Mouse (Mus musculus) testis, adult 2 months (tissue): Measurements from ENCODE around the gene 5730409E04Rik. TPM values are rescaled to one million over a fixed set of nuclear protein-coding genes. Genes with fewer than 3 reads are reported as not detected.

Experiments
- H3K27ac ChIP-seq: fragments of 200-500 bp; 2 replicates; pipeline ENCODE4 v1.5.1; 2012; ENCODE audit warnings: low read depth, low read length; ENCODE audit not compliant: control insufficient read depth, insufficient read depth
- H3K27me3 ChIP-seq: fragments of 200-500 bp; 2 replicates; pipeline ENCODE4 v1.6.1; 2012; ENCODE audit warnings: mild to moderate bottlenecking, low read length, moderate library complexity; ENCODE audit not compliant: control insufficient read depth, insufficient read depth
- H3K36me3 ChIP-seq: fragments of 200-500 bp; 2 replicates; pipeline ENCODE4 v1.6.1; 2012; ENCODE audit warnings: mild to moderate bottlenecking, low read length; ENCODE audit not compliant: control insufficient read depth, insufficient read depth
- H3K4me1 ChIP-seq: fragments of 200-500 bp; 2 replicates; pipeline ENCODE4 v1.6.1; 2012; ENCODE audit warnings: low read length; ENCODE audit not compliant: control insufficient read depth, insufficient read depth
- H3K4me3 ChIP-seq: fragments of 200-500 bp; 2 replicates; pipeline ENCODE4 v1.5.1; 2012; ENCODE audit warnings: low read depth, mild to moderate bottlenecking, low read length, moderate library complexity, mixed read lengths; ENCODE audit not compliant: control insufficient read depth
- CTCF ChIP-seq: fragments of 200-500 bp; IDR thresholded peaks from 2 replicates; pipeline ENCODE4 v1.5.1; 2012; ENCODE audit warnings: low read depth, mild to moderate bottlenecking, inconsistent platforms, low read length, moderate library complexity; ENCODE audit not compliant: control insufficient read depth, insufficient read depth, insufficient replicate concordance
- POLR2A ChIP-seq: fragments of 200-500 bp; IDR thresholded peaks from 2 replicates; pipeline ENCODE4 v1.6.1; 2012; ENCODE audit warnings: low read depth, mild to moderate bottlenecking, inconsistent platforms, low read length, moderate library complexity; ENCODE audit not compliant: control insufficient read depth
- polyA plus RNA-seq: library from polyadenylated mRNA; depleted of rRNA; stranded (reverse); fragments of >200 nt; gene quantifications from 2 replicates; pipeline ENCODE4 v1.2.3, GENCODE M21; 2012; rRNA removed

Gene 5730409E04Rik
- polyA plus RNA-seq, 1 experiment = 2.2 TPM

DNA sequence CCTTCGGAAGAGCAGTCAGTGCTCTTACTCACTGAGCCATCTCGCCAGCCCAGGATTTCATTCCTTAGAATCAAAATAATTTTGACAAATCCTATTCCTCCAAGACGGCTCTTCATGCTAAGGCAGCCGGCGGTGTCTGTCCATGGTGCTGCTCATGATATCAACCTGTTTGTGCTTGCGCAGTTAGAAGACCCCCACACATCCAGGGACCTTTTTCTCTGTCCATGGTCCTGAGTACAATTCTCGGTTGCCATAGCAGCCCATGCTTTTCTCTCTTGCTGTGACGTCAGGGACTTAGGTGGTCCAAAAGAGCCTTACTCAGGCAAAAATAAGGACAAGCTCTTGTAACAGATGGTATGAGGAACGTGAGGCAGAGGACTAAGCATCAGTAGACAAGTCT, 45.7 kb downstream of the 5730409E04Rik start:
- H3K4me1 ChIP-seq = 0 out of 2 replicates have a peak, but pooled peaks cover 2% of the 10 kb centered on the region
- H3K27me3 ChIP-seq = no peaks in the 10 kb centered on the region
- H3K36me3 ChIP-seq = no peaks in the 10 kb centered on the region
- no peak overlapping the region for H3K4me3 ChIP-seq
- H3K27ac ChIP-seq = no peak overlapping the region
- TF ChIP-seq POLR2A = no peak
- TF ChIP-seq CTCF = no peak

DNA sequence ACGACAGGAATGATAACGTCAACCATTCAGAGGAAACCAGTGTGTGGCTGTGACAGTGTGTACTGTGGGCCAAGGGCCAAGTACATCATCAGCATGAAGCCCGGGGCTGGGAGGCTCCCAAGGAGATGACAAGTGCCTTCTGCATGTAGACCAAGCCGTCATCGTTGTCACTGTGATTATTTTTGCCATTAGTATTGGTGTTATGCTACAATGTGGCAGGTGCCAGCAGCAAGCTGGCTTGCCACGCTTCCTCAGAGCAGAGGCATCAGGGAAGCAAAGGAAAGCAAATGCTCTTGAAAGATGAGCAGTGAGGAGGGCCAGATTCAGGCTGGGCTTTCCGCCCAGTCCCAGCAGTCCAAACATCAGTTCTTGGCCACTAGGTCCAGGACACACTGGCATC, 51.6 kb downstream of the 5730409E04Rik start:
- no peak overlapping the region for H3K4me3 ChIP-seq

More for the DNA sequence above, 51.6 kb downstream of the 5730409E04Rik start:
- TF ChIP-seq CTCF (no peak), POLR2A (no peak)
- Histone ChIP-seq H3K27ac (no peak overlapping the region), H3K27me3 (no peaks in the 10 kb centered on the region), H3K4me1 (peaks cover 3% of the 10 kb centered on the region; the same call in 1 of the 2 replicates), H3K36me3 (no peaks in the 10 kb centered on the region)

Other genes with a start within 250 kb of the 5730409E04Rik start
- 14.7 and 15.5 TPM in 2 replicates for gene Ago3, start 180.3 kb upstream of the 5730409E04Rik start, polyA plus RNA-seq
- gene Ago1, start 141.2 kb upstream of the 5730409E04Rik start, polyA plus RNA-seq = 3.6 and 3.7 TPM in 2 replicates
- 4.7 and 5.1 TPM in 2 replicates for gene Ago4, start 76.3 kb upstream of the 5730409E04Rik start, polyA plus RNA-seq
- 1.6 and 2.2 TPM in 2 replicates for gene Clspn, start 52.9 kb upstream of the 5730409E04Rik start, polyA plus RNA-seq
- gene Psmb2, start 67.8 kb downstream of the 5730409E04Rik start, polyA plus RNA-seq = 66.9 and 77.9 TPM in 2 replicates
- 0.05 and 0.06 TPM in 2 replicates for gene Tfap2e, start 126.4 kb downstream of the 5730409E04Rik start, polyA plus RNA-seq
- 6.6 and 6.7 TPM in 2 replicates for gene Ncdn, start 143.6 kb downstream of the 5730409E04Rik start, polyA plus RNA-seq
- 74.1 and 79.1 TPM in 2 replicates for gene AU040320, start 143.7 kb downstream of the 5730409E04Rik start, polyA plus RNA-seq